Mouse (Mus musculus): ENCODE measurements around the gene Pcca. TPM values are rescaled to one million over a fixed set of nuclear protein-coding genes. Genes with fewer than 3 reads are reported as not detected.
A peak's percentile ranks its signal among the peaks of the same experiment; 100 is the strongest.

Pcca gene
- polyA plus RNA-seq, 1 experiment from 2014 or later = 32.2 TPM

- ATAC-seq (ENCODE audit: low FRiP score, low read depth) = peak; percentile 61
- Histone ChIP-seq H3K4me1 (peaks cover 33% of the 10 kb centered on the region), H3K4me3 (no peak overlapping the region), H3K4me2 (replicated peaks) (no peak overlapping the region), H3K27ac (replicated peaks) (peak overlapping the region; percentile 52), H3K9me3 (no peaks in the 10 kb centered on the region), H3K36me3 (no peaks in the 10 kb centered on the region), H3K9ac (replicated peaks) (no peak overlapping the region), H3K27me3 (0 out of 2 replicates have a peak, but pooled peaks cover 3% of the 10 kb centered on the region)
- 63% methylated on average over 7 of the region's 7 CpGs for WGBS
Measured at GRCm38 (mm10) chr14:122882795-122883409, 348.8 kb downstream of the Pcca start.

GRCm38 (mm10) chr14:122883410-122883806 is 349.3 kb downstream of the Pcca start:
- Histone ChIP-seq H3K4me3 (no peak overlapping the region), H3K4me1 (peaks cover 33% of the 10 kb centered on the region), H3K9ac (replicated peaks) (no peak overlapping the region), H3K27ac (replicated peaks) (peak overlapping the region; percentile 52; the same call in 1 of the 2 replicates), H3K4me2 (replicated peaks) (no peak overlapping the region), H3K9me3 (no peaks in the 10 kb centered on the region), H3K36me3 (no peaks in the 10 kb centered on the region), H3K27me3 (0 out of 2 replicates have a peak, but pooled peaks cover 3% of the 10 kb centered on the region)
- ATAC-seq (ENCODE audit: low FRiP score, low read depth) = peak; percentile 50
- WGBS = 49% methylated on average over 4 of the region's 4 CpGs

- H3K36me3 ChIP-seq = no peaks in the 10 kb centered on the region
- no peak overlapping the region for H3K4me2 ChIP-seq (replicated peaks)
Measured at GRCm38 (mm10) chr14:122883821-122884584, 349.9 kb downstream of the Pcca start.

GRCm38 (mm10) chr14:122885893-122886292 is 351.8 kb downstream of the Pcca start:
- Histone ChIP-seq H3K9ac (replicated peaks) (no peak overlapping the region), H3K27ac (replicated peaks) (no peak overlapping the region), H3K4me2 (replicated peaks) (no peak overlapping the region), H3K36me3 (no peaks in the 10 kb centered on the region), H3K4me1 (peaks cover 30% of the 10 kb centered on the region), H3K4me3 (no peak overlapping the region), H3K9me3 (no peaks in the 10 kb centered on the region), H3K27me3 (no peaks in the 10 kb centered on the region)
- ATAC-seq (ENCODE audit: low FRiP score, low read depth) = no peak
- WGBS = 95% methylated on average over 7 of the region's 7 CpGs

More at GRCm38 (mm10) chr14:122883821-122884584, 349.9 kb downstream of the Pcca start:
- Histone ChIP-seq H3K9ac (replicated peaks) (no peak overlapping the region), H3K27ac (replicated peaks) (peak overlapping the region; percentile 40; the same call in 1 of the 2 replicates), H3K4me3 (no peak overlapping the region), H3K9me3 (no peaks in the 10 kb centered on the region), H3K27me3 (no peaks in the 10 kb centered on the region), H3K4me1 (peaks cover 30% of the 10 kb centered on the region)
- whole genome bisulfite sequencing = 49% methylated on average over 10 of the region's 10 CpGs
- ATAC-seq (ENCODE audit: low FRiP score, low read depth) = peak; percentile 60

GRCm38 (mm10) chr14:122887278-122887677 is 353.2 kb downstream of the Pcca start:
- H3K27me3 ChIP-seq = no peaks in the 10 kb centered on the region
- peaks cover 21% of the 10 kb centered on the region for H3K4me1 ChIP-seq
- H3K4me2 ChIP-seq (replicated peaks) = no peak overlapping the region
- 85% methylated on average over 1 of the region's 1 CpGs for WGBS
- H3K9me3 ChIP-seq = no peaks in the 10 kb centered on the region
- no peaks in the 10 kb centered on the region for H3K36me3 ChIP-seq
- no peak overlapping the region for H3K9ac ChIP-seq (replicated peaks)
- no peak overlapping the region for H3K4me3 ChIP-seq
- ATAC-seq (ENCODE audit: low FRiP score, low read depth) = no peak
- no peak overlapping the region for H3K27ac ChIP-seq (replicated peaks)

GRCm38 (mm10) chr14:122887702-122888479 is 353.8 kb downstream of the Pcca start:
- H3K4me1 ChIP-seq = peaks cover 15% of the 10 kb centered on the region

GRCm38 (mm10) chr14:122888480-122888872 is 354.4 kb downstream of the Pcca start:
- ATAC-seq (ENCODE audit: low FRiP score, low read depth) = no peak

More at GRCm38 (mm10) chr14:122887702-122888479, 353.8 kb downstream of the Pcca start:
- H3K4me3 ChIP-seq = no peak overlapping the region
- H3K4me2 ChIP-seq (replicated peaks) = no peak overlapping the region
- no peaks in the 10 kb centered on the region for H3K36me3 ChIP-seq
- 84% methylated on average over 3 of the region's 3 CpGs for WGBS
- no peak overlapping the region for H3K27ac ChIP-seq (replicated peaks)
- H3K27me3 ChIP-seq = no peaks in the 10 kb centered on the region
- no peak overlapping the region for H3K9ac ChIP-seq (replicated peaks)
- no peaks in the 10 kb centered on the region for H3K9me3 ChIP-seq
- ATAC-seq (ENCODE audit: low FRiP score, low read depth) = no peak

GRCm38 (mm10) chr14:122891470-122891968 is 357.4 kb downstream of the Pcca start:
- Histone ChIP-seq H3K4me3 (no peak overlapping the region), H3K4me2 (replicated peaks) (no peak overlapping the region), H3K4me1 (no peaks in the 10 kb centered on the region), H3K36me3 (no peaks in the 10 kb centered on the region), H3K9me3 (no peaks in the 10 kb centered on the region), H3K27ac (replicated peaks) (no peak overlapping the region), H3K9ac (replicated peaks) (no peak overlapping the region), H3K27me3 (no peaks in the 10 kb centered on the region)
- WGBS = 93% methylated on average over 12 of the region's 12 CpGs
- ATAC-seq (ENCODE audit: low FRiP score, low read depth) = no peak

More at GRCm38 (mm10) chr14:122888480-122888872, 354.4 kb downstream of the Pcca start:
- H3K4me2 ChIP-seq (replicated peaks) = no peak overlapping the region
- 100% methylated on average over 1 of the region's 1 CpGs for WGBS
- H3K27ac ChIP-seq (replicated peaks) = no peak overlapping the region
- H3K9me3 ChIP-seq = no peaks in the 10 kb centered on the region
- H3K36me3 ChIP-seq = no peaks in the 10 kb centered on the region
- no peak overlapping the region for H3K4me3 ChIP-seq
- H3K4me1 ChIP-seq = peaks cover 9% of the 10 kb centered on the region
- H3K9ac ChIP-seq (replicated peaks) = no peak overlapping the region
- H3K27me3 ChIP-seq = no peaks in the 10 kb centered on the region

GRCm38 (mm10) chr14:122896106-122896505 is 362.0 kb downstream of the Pcca start:
- WGBS = 100% methylated on average over 1 of the region's 1 CpGs
- H3K9ac ChIP-seq (replicated peaks) = no peak overlapping the region
- no peak overlapping the region for H3K4me3 ChIP-seq
- no peaks in the 10 kb centered on the region for H3K9me3 ChIP-seq
- no peaks in the 10 kb centered on the region for H3K27me3 ChIP-seq
- no peak for ATAC-seq (ENCODE audit: low FRiP score, low read depth)
- H3K4me2 ChIP-seq (replicated peaks) = no peak overlapping the region
- H3K4me1 ChIP-seq = no peaks in the 10 kb centered on the region; the same call in 1 of the 2 replicates
- no peak overlapping the region for H3K27ac ChIP-seq (replicated peaks)
- H3K36me3 ChIP-seq = no peaks in the 10 kb centered on the region

- no peak overlapping the region for H3K4me2 ChIP-seq (replicated peaks)
- no peak for ATAC-seq (ENCODE audit: low FRiP score, low read depth)
Measured at GRCm38 (mm10) chr14:122898550-122898949, 364.4 kb downstream of the Pcca start.

GRCm38 (mm10) chr14:122900679-122901078 is 366.6 kb downstream of the Pcca start:
- H3K4me2 ChIP-seq (replicated peaks) = no peak overlapping the region
- no peaks in the 10 kb centered on the region for H3K27me3 ChIP-seq
- no peak overlapping the region for H3K27ac ChIP-seq (replicated peaks)
- 0 out of 2 replicates have a peak, but pooled peaks have one; percentile 38 for ATAC-seq (ENCODE audit: low FRiP score, low read depth)
- H3K9ac ChIP-seq (replicated peaks) = no peak overlapping the region
- no peak overlapping the region for H3K4me3 ChIP-seq
- no peaks in the 10 kb centered on the region for H3K36me3 ChIP-seq
- H3K9me3 ChIP-seq = no peaks in the 10 kb centered on the region
- no peaks in the 10 kb centered on the region; the same call in 1 of the 2 replicates for H3K4me1 ChIP-seq

More at GRCm38 (mm10) chr14:122898550-122898949, 364.4 kb downstream of the Pcca start:
- Histone ChIP-seq H3K9ac (replicated peaks) (no peak overlapping the region), H3K27me3 (no peaks in the 10 kb centered on the region), H3K4me3 (no peak overlapping the region), H3K36me3 (no peaks in the 10 kb centered on the region), H3K27ac (replicated peaks) (no peak overlapping the region), H3K4me1 (no peaks in the 10 kb centered on the region; the same call in 1 of the 2 replicates), H3K9me3 (no peaks in the 10 kb centered on the region)
